Mouse (Mus musculus) kidney, postnatal 4 days (tissue): ENCODE data around the gene Col4a1.

Source experiments
- DNase-seq, 2 experiments: peaks; one replicate each; pipeline ENCODE4 v3.0.0; 2021; ENCODE audit warnings: mixed read lengths in 2 of 2

Gene Col4a1

GRCm38 (mm10) chr8:11327722-11328417 is 15.2 kb upstream of the Col4a1 start:
- DNase-seq, result peak; percentile 47 to 58

DNA sequence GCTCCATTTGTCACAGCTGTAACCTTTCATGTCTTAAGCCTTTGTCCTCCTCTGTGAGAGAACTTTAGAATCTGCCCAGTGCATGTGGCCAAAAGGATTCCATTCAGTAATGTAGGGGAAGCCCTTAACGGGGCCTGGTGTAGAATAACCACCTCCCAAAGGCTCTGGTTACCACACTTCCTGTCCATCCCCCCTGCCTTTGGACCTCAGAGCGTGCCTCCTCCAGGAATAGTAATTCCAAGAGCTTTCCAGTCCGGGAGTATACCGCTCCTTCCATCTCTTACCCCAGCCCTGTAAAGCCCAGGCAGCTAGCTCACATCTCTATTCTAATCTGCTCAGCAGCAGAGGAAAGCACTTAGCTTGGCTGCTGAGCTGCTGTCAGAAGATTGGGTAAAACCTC is 14.7 kb upstream of the Col4a1 start:
- DNase-seq, result peak; percentile 56 to 65

DNA sequence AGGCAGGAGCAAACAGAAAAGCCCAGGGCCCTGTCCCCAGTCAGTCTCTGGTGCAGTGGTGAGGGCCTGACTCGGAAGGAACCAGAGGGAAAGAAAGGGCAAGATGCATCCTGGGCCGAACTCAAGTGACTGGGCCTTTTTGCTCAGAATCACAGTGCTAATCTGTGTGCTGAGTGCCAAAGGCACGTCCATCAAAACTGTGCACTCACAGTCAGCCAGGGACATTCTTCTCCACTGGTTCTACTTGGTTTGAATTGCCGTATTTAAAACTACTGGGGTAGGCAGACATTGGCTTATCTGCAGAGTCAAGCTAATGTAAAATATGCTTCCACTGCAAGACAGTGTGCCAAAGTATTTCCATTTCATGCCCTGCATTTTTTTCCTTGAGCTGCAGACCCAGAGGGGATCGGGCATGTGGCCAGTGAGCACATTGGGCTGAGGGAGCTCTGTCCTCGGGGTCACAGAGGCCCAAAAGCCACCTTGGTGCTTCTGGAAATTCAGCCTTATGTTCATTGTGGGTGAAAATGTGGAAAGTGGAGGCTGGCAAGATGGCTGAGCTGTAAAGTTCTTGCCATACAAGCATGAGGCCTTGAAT is 12.3 kb upstream of the Col4a1 start:
- peak in 1 of 2 experiments; percentile 52 for DNase-seq

- no peak for DNase-seq
These were observed 11.1 kb upstream of the Col4a1 start for GRCm38 (mm10) chr8:11323681-11324080.

DNA sequence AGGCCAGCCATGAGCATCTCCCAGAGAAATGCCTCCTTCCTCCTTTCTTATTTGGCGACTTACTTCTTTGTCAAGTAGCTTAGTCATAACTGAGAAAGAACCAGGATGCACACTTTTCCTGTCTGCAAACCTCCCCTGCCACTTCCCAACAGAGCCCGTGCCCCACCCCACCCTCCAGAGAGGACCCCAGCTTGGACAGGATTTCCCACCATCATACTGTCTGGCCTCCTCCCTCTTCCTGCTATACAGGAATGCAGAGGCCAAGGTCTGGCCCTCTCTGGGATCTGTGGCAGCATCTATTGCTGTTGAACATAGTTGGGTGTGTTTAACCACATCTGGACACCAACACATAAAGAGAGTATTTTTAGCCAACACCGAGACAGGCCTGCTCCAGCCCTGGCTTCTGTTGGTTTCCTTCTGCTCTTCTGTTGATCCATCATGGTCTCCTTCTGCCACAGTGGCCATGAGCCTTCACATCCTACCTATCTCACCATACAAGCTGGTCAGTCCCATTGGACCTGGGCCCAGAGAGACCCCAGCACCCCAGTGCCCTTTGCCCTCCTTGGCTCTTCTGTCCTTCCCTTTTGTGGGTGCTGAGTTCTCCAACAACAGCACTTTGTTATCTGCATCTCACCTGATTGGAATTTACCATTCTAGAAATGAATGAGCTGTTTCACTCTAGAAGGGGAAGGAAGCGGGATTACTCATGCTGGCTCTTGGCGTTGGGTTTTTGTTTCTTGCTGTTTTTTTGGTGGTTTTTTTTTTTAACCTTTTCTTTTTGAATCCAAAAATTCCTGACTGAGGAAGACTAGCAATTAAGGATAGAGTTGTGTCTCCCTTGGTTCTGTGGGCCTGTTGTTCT is 10.3 kb upstream of the Col4a1 start:
- peak in 1 of 2 experiments; percentile 59 for DNase-seq

- no peak for DNase-seq
These were observed 9.2 kb upstream of the Col4a1 start for GRCm38 (mm10) chr8:11321841-11322240.

- no peak for DNase-seq
These were observed 6.8 kb upstream of the Col4a1 start for GRCm38 (mm10) chr8:11319405-11319804.

DNA sequence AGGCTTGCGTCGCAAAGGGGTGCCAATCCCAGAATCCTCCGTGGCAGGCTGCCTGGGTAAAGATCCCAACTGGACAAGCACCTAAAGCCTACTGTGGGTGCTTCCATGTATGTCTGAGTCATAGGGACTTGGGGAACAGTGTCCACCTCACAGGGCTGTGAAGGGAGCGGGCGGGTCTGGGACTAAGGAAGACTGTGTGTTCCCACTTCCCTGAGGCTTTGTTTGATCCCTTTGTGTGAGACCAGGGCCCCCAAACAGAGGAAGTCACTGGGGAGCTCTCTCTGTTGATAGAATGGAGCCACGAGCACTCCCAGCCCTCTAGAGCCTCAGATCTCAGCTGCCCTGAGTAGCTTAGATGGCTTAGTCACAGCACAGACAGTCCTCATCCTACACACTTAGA is 3.5 kb upstream of the Col4a1 start:
- DNase-seq, result no peak

GRCm38 (mm10) chr8:11315179-11315943 is 2.7 kb upstream of the Col4a1 start:
- DNase-seq, result no peak

GRCm38 (mm10) chr8:11314613-11315012 is 2.0 kb upstream of the Col4a1 start:
- DNase-seq, result peak; percentile 50 to 64

GRCm38 (mm10) chr8:11313176-11314111 is 818 bp upstream of the Col4a1 start:
- DNase-seq, result peak; percentile 63 to 77

GRCm38 (mm10) chr8:11311681-11312348 is 811 bp downstream of the Col4a1 start:
- peak; percentile 68 to 80 for DNase-seq

- DNase-seq, result no peak
These were observed 2.6 kb downstream of the Col4a1 start for GRCm38 (mm10) chr8:11310049-11310448.

GRCm38 (mm10) chr8:11309226-11309625 is 3.4 kb downstream of the Col4a1 start:
- DNase-seq, result no peak

DNA sequence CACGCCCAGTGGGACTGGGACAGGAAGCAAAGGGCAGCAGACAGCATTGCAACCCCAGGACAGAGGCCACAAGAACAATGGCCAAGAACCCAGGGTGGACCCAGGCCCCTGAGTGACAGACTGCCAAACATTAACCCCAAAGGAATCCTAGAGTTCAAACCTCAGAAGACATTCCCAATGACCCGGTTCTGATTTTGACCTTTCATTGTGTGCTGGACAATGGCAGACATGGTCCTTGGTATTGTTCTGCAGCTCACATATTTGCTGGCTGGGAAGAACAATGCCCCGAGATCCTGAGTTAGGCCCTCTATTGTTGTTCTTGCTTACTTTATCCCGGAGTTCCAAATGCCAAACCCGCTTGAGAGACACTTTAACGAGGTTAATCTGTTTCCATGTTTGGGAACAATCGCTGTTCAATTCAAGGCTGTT is 4.0 kb downstream of the Col4a1 start:
- DNase-seq, result peak in 1 of 2 experiments; percentile 56

GRCm38 (mm10) chr8:11307451-11307850 is 5.2 kb downstream of the Col4a1 start:
- no peak for DNase-seq

DNA sequence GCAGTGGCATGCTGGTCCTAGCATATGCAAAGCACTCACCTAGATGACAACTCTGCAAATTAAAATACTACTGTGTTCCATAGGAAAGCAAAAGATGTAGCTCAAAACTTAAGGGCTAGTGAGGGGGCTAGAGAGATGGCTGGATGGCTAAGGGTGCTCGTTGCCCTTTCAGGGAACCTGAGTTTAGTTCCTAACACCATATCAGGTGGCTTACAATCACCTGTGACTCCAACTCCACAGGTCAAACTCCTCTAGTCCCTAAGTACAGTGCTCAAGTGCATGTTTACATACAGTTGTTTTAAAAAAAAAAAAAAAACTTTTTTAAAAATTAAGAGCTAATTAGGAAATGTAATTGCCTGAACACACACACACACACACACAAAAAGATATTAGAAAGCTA is 7.1 kb downstream of the Col4a1 start:
- no peak for DNase-seq

DNA sequence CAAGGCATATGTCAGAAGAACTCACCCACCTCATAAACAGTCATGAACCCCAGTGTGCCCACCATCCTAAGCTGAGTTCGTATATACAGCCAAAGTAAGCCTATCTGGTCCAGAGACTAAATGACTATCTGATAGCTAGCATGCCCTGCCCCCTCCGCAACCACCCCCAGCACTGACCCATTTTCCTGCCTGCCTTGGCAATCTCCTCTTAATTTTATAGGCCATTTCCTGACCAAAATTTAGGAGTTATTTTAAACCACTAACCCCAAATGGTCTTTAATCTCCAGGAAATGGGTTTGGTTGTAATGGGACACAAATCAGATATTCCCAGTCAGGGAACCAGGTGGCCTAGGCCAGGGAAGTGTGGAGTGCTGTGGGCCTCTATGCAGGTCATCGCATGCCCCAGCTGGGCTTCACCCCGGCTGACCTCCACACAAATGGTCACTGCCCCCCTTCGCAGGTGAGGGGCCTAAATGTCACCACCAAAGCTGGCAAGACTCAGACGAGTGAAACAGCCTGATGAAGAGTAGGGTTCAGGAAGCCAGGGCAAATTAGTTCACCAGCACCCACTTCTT is 8.5 kb downstream of the Col4a1 start:
- peak; percentile 59 to 72 for DNase-seq

- DNase-seq, result peak; percentile 57 to 74
These were observed 12.2 kb downstream of the Col4a1 start for GRCm38 (mm10) chr8:11300436-11300835.

DNA sequence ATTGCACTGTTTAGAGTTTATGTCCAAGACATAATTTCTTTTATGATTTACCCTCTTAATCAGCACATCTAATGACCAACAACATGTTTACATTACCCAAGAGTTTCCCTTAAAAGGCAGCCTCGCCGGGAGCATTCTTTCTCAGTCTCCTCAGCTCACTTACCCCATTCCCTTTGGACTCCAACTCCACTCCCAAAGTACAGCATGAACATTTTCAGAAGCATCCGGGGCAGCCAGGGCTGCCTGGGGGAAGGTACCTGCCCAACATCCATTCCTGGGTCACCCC is 13.4 kb downstream of the Col4a1 start:
- DNase-seq, result no peak
